Mouse (Mus musculus) neural tube, embryonic 12.5 days (tissue): ENCODE measurements around the gene Cd9. TPM values are rescaled to one million over a fixed set of nuclear protein-coding genes. Genes with fewer than 3 reads are reported as not detected.

Experiments used
- ATAC-seq: fragments of 200-750 bp; cut with Nextera tagmentation; 2 replicates; pipeline ENCODE4 v1.8.0; 2017; ENCODE audit warnings: low read depth, mild to moderate bottlenecking, moderate TSS enrichment, moderate library complexity; ENCODE audit not compliant: low FRiP score
- H3K27ac ChIP-seq: fragments of 300-500 bp; sonication (generic); 2 replicates; pipeline ENCODE4 v1.5.1; 2016
- H3K27me3 ChIP-seq: fragments of 300-500 bp; sonication (generic); replicated peaks from 2 replicates; pipeline ENCODE4 v1.6.1; 2016; ENCODE audit warnings: mild to moderate bottlenecking
- H3K36me3 ChIP-seq: fragments of 300-500 bp; sonication (generic); 2 replicates; pipeline ENCODE4 v1.6.1; 2016; ENCODE audit warnings: mild to moderate bottlenecking
- H3K4me1 ChIP-seq: fragments of 300-500 bp; sonication (generic); 2 replicates; pipeline ENCODE4 v1.6.1; 2016
- H3K4me2 ChIP-seq: fragments of 300-500 bp; sonication (generic); replicated peaks from 2 replicates; pipeline ENCODE4 v1.6.1; 2016; ENCODE audit warnings: mild to moderate bottlenecking
- H3K4me3 ChIP-seq: fragments of 300-500 bp; sonication (generic); 2 replicates; pipeline ENCODE4 v1.5.1; 2016
- H3K9ac ChIP-seq: fragments of 300-500 bp; sonication (generic); 2 replicates; pipeline ENCODE4 v1.6.1; 2016; ENCODE audit warnings: mild to moderate bottlenecking
- H3K9me3 ChIP-seq: fragments of 300-500 bp; sonication (generic); 2 replicates; pipeline ENCODE4 v1.6.1; 2016; ENCODE audit warnings: mild to moderate bottlenecking
- WGBS: fragments of 180-500 bp; shearing (Covaris S2); methylation state at CpG from one replicate; pipeline ENCODE4 v1.1.7; 2016; 5-methylcytosine and 5-hydroxymethylcytosine counted together
- polyA plus RNA-seq: library from polyadenylated mRNA; unstranded; fragments of >200 nt; fragmentation: Nextera tagmentation; extraction: Ambion mirVana; gene quantifications from 2 replicates; pipeline ENCODE4 v1.2.1, GENCODE M21; 2016

The Cd9 gene
- polyA plus RNA-seq, 1 experiment from 2014 or later: 51.1 TPM

- Histone ChIP-seq H3K36me3 (no peaks in the 10 kb centered on the region), H3K4me2 (no peak overlapping the region), H3K9me3 (no peaks in the 10 kb centered on the region), H3K4me3 (no peak overlapping the region), H3K9ac (no peak overlapping the region), H3K27ac (no peak overlapping the region), H3K4me1 (no peaks in the 10 kb centered on the region), H3K27me3 (no peaks in the 10 kb centered on the region)
- ATAC-seq: no peak
- 61% methylated on average over 5 of the region's 5 CpGs for WGBS
Observed at GRCm38 (mm10) chr6:125521558-125522193, 27.1 kb upstream of the Cd9 start.

GRCm38 (mm10) chr6:125515503-125516315 is 21.1 kb upstream of the Cd9 start:
- H3K27me3 ChIP-seq: no peaks in the 10 kb centered on the region
- H3K9me3 ChIP-seq: no peaks in the 10 kb centered on the region
- no peak overlapping the region for H3K4me2 ChIP-seq
- 73% methylated on average over 11 of the region's 11 CpGs for WGBS
- no peak overlapping the region for H3K4me3 ChIP-seq
- H3K4me1 ChIP-seq: no peaks in the 10 kb centered on the region; the same call in 1 of the 2 replicates
- no peak for ATAC-seq
- no peaks in the 10 kb centered on the region for H3K36me3 ChIP-seq
- H3K27ac ChIP-seq: no peak overlapping the region
- no peak overlapping the region for H3K9ac ChIP-seq

DNA sequence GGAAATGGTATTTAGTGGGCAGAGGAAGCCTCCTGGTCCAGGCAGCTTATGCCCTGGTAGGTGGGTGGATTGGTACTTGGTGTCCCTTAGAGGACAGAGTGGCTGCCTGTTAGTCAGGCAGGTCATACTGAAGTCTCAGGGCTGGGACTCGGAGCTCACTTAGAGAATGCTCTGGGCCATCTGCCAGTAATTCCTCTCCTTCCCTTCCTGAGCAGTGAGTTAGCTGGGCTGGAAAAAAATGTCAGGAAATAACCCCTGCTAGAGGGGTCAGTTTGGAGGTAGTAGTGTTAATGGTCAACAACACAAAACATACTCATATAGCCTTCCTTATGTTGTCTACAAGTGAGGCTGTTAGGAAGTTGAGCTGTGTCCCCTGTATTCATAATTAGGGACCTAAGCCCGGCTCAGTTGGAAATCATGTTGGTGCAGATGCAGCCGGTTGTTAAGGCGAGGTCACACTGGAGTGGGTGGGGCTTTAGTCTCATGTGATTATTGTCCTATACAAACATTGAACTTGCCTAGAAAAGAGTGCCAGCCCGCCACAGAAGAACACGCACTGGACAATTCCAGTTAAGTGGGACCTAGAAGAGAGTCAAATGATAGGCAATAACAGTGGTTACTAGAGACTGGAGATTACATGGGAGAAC is 18.5 kb upstream of the Cd9 start:
- Histone ChIP-seq H3K4me3 (no peak overlapping the region), H3K4me1 (no peaks in the 10 kb centered on the region; the same call in 1 of the 2 replicates), H3K27me3 (no peaks in the 10 kb centered on the region), H3K4me2 (no peak overlapping the region), H3K36me3 (no peaks in the 10 kb centered on the region), H3K9me3 (no peaks in the 10 kb centered on the region), H3K27ac (no peak overlapping the region), H3K9ac (no peak overlapping the region)
- ATAC-seq: no peak
- WGBS: 71% methylated on average over 6 of the region's 6 CpGs

GRCm38 (mm10) chr6:125511196-125511595 is 16.6 kb upstream of the Cd9 start:
- H3K36me3 ChIP-seq: no peaks in the 10 kb centered on the region
- no peaks in the 10 kb centered on the region for H3K9me3 ChIP-seq
- no peak overlapping the region for H3K27ac ChIP-seq
- H3K9ac ChIP-seq: no peak overlapping the region
- no peaks in the 10 kb centered on the region for H3K27me3 ChIP-seq
- H3K4me1 ChIP-seq: no peaks in the 10 kb centered on the region; the same call in 1 of the 2 replicates
- H3K4me3 ChIP-seq: no peak overlapping the region
- 85% methylated on average over 7 of the region's 7 CpGs for WGBS
- H3K4me2 ChIP-seq: no peak overlapping the region
- ATAC-seq: no peak

DNA sequence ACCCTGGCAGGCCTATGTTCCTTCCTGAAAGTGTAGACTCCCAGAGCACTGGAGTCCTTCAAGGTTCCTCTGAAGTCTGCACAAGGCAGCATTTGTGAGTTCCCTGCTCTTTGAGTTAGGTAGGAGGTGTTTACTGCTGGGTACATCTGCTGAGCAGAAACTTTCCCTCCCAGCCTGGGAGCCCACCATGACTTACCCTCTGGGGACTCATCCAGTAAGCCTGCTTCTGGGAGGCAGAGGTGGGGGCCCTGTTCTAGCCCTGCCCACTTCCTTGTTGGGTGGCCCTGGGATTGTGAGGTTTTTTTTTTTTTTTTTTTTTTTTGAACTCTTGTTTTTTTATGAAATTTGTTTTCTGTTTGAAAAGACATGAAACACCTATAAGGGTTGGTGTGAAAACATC is 16.1 kb upstream of the Cd9 start:
- H3K36me3 ChIP-seq: no peaks in the 10 kb centered on the region
- no peak overlapping the region for H3K4me3 ChIP-seq
- no peaks in the 10 kb centered on the region for H3K27me3 ChIP-seq
- H3K9me3 ChIP-seq: no peaks in the 10 kb centered on the region
- H3K4me1 ChIP-seq: no peaks in the 10 kb centered on the region; the same call in 1 of the 2 replicates
- H3K9ac ChIP-seq: no peak overlapping the region
- ATAC-seq: no peak
- H3K27ac ChIP-seq: no peak overlapping the region
- H3K4me2 ChIP-seq: no peak overlapping the region

GRCm38 (mm10) chr6:125509783-125510182 is 15.2 kb upstream of the Cd9 start:
- H3K4me3 ChIP-seq: no peak overlapping the region
- no peak overlapping the region for H3K27ac ChIP-seq
- no peaks in the 10 kb centered on the region for H3K9me3 ChIP-seq
- 89% methylated on average over 3 of the region's 3 CpGs for WGBS
- no peaks in the 10 kb centered on the region for H3K36me3 ChIP-seq
- no peak overlapping the region for H3K9ac ChIP-seq
- no peak for ATAC-seq
- H3K4me2 ChIP-seq: no peak overlapping the region
- H3K27me3 ChIP-seq: no peaks in the 10 kb centered on the region
- no peaks in the 10 kb centered on the region; the same call in 1 of the 2 replicates for H3K4me1 ChIP-seq

- no peaks in the 10 kb centered on the region for H3K27me3 ChIP-seq
- H3K36me3 ChIP-seq: no peaks in the 10 kb centered on the region
- H3K9me3 ChIP-seq: no peaks in the 10 kb centered on the region
- WGBS: 95% methylated on average over 4 of the region's 4 CpGs
- no peak overlapping the region for H3K27ac ChIP-seq
- H3K4me2 ChIP-seq: no peak overlapping the region
- H3K4me3 ChIP-seq: no peak overlapping the region
- no peak overlapping the region for H3K9ac ChIP-seq
- no peak for ATAC-seq
- H3K4me1 ChIP-seq: no peaks in the 10 kb centered on the region
Observed at GRCm38 (mm10) chr6:125506427-125506826, 11.8 kb upstream of the Cd9 start.

- Histone ChIP-seq H3K4me3 (no peak overlapping the region), H3K4me1 (no peaks in the 10 kb centered on the region), H3K4me2 (no peak overlapping the region), H3K36me3 (no peaks in the 10 kb centered on the region), H3K27ac (no peak overlapping the region), H3K9ac (no peak overlapping the region), H3K9me3 (no peaks in the 10 kb centered on the region), H3K27me3 (no peaks in the 10 kb centered on the region)
- ATAC-seq: no peak
- 33% methylated on average over 3 of the region's 3 CpGs for WGBS
Observed at GRCm38 (mm10) chr6:125504622-125505355, 10.2 kb upstream of the Cd9 start.

DNA sequence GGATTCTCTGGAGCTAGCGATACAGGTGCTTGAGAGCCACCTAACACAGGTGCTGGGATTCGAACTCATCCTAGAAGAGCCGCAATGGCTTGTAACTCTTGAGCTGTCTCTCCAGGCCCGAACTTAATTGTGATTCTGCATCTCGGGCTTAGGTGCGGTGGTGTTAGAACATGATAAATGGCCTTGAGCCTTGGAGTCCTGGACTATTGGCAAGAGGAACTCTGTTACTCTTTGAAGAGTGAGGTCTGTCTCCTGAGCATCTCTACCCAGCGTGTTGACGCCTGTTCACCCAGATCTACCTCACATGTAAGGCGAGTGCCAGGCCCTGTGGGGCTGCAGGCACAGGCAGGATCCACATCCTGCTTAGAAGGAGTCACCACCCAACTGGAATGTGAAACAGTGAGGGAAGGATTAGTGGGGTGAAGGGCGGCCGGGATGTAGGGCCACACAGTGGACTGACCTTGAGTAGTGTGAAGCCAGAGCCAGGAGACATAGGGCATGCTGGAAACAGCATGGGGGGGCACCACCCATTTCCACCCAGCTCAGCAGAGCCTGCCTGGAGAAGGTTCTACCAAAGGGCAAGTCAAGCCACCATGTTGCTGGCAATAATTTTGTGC is 8.7 kb upstream of the Cd9 start:
- H3K4me2 ChIP-seq: no peak overlapping the region
- H3K9me3 ChIP-seq: no peaks in the 10 kb centered on the region
- no peak overlapping the region for H3K27ac ChIP-seq
- H3K9ac ChIP-seq: no peak overlapping the region
- no peak for ATAC-seq
- H3K4me3 ChIP-seq: no peak overlapping the region
- H3K36me3 ChIP-seq: no peaks in the 10 kb centered on the region
- WGBS: 90% methylated on average over 11 of the region's 11 CpGs
- H3K27me3 ChIP-seq: no peaks in the 10 kb centered on the region
- no peaks in the 10 kb centered on the region for H3K4me1 ChIP-seq

DNA sequence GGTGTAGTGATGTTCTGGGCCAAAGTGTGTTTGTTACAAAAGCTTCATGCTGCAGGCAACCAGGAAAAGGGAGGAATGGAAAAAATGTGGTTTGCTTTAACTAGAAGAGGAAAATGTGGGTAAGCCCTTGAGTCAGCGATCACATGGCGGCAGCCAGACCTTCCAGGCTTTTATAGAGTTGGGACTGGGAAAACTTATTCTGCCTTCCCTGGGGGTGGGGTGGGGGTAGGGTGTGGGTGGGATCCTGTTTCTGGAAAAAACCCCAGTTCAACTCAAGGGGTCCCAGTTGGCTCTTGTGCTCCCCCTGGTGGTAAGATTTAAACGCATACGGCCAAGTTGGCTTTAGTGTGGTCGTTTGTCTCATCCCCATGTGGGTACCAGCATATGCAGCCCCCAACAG is 3.5 kb upstream of the Cd9 start:
- Histone ChIP-seq H3K27ac (no peak overlapping the region), H3K9ac (no peak overlapping the region), H3K9me3 (no peaks in the 10 kb centered on the region), H3K4me2 (no peak overlapping the region), H3K4me3 (no peak overlapping the region), H3K36me3 (no peaks in the 10 kb centered on the region), H3K4me1 (peaks cover 11% of the 10 kb centered on the region), H3K27me3 (peaks cover 14% of the 10 kb centered on the region)
- WGBS: 33% methylated on average over 5 of the region's 5 CpGs
- no peak for ATAC-seq

DNA sequence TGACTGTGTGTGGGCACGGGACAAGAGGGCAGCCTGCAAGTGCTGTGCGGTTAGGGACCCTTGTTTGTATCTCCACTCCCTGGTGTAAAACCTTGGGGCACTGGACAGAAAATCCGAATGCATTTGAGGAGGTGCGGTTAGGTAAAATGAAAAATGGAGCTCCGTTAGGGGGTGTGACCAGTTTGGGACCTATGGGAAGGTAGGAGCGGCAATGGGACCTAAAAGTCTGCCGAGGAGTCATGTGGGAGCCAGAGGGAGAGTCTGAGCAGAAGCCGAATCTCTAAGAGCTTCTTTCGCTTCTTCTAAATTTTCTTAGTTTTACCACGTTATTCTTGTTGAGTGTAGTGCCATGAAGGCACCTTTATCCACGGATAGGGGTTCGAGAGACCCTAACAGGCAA is 1.8 kb upstream of the Cd9 start:
- no peak overlapping the region for H3K4me2 ChIP-seq
- H3K27me3 ChIP-seq: peaks cover 18% of the 10 kb centered on the region
- H3K9me3 ChIP-seq: no peaks in the 10 kb centered on the region
- peaks cover 12% of the 10 kb centered on the region for H3K4me1 ChIP-seq
- ATAC-seq: no peak
- no peak overlapping the region for H3K4me3 ChIP-seq
- no peaks in the 10 kb centered on the region for H3K36me3 ChIP-seq
- H3K27ac ChIP-seq: no peak overlapping the region
- 87% methylated on average over 12 of the region's 12 CpGs for WGBS
- no peak overlapping the region for H3K9ac ChIP-seq

- no peak for ATAC-seq
- WGBS: 73% methylated on average over 9 of the region's 9 CpGs
Observed at GRCm38 (mm10) chr6:125495361-125495760, 770 bp upstream of the Cd9 start.

More at GRCm38 (mm10) chr6:125495361-125495760, 770 bp upstream of the Cd9 start:
- no peaks in the 10 kb centered on the region for H3K9me3 ChIP-seq
- H3K4me3 ChIP-seq: no peak overlapping the region
- no peak overlapping the region for H3K9ac ChIP-seq
- no peak overlapping the region for H3K27ac ChIP-seq
- no peaks in the 10 kb centered on the region for H3K36me3 ChIP-seq
- peaks cover 12% of the 10 kb centered on the region for H3K4me1 ChIP-seq
- H3K27me3 ChIP-seq: peaks cover 18% of the 10 kb centered on the region
- H3K4me2 ChIP-seq: no peak overlapping the region; the same call in 1 of the 2 replicates
